Mouse (Mus musculus) T-helper 1 cell (primary cell): ENCODE measurements around the gene BC051665.

Source experiments
- in situ Hi-C: fragments of 300-600 bp; cut with MboI, MseI; formaldehyde crosslinking; loops from one replicate; pipeline ENCODE4 v1.15.1; 2025; ENCODE audit warnings: high pct_unique_total_duplicates

BC051665 gene

GRCm38 (mm10) chr13:60743381-60744077, 42.6 kb downstream of the BC051665 start:
- in situ Hi-C loops: loop anchor here (5.0 kb wide), 1 partner anchor 266 kb away; no protein-coding TSS in a partner anchor

- in situ Hi-C loops: loop anchor here (5.0 kb wide), 1 partner anchor 265 kb away; no protein-coding TSS in a partner anchor
Measured at GRCm38 (mm10) chr13:60742611-60743010, 43.6 kb downstream of the BC051665 start.

- in situ Hi-C loops: loop anchor here (5.0 kb wide), 1 partner anchor 263 kb away; no protein-coding TSS in a partner anchor
Measured at GRCm38 (mm10) chr13:60740248-60740647, 45.9 kb downstream of the BC051665 start.

GRCm38 (mm10) chr13:60738429-60738828, 47.7 kb downstream of the BC051665 start:
- in situ Hi-C loops: loop anchor here (5.0 kb wide), 1 partner anchor 126 kb away; no protein-coding TSS in a partner anchor

- in situ Hi-C loops: loop anchor here (5.0 kb wide), 1 partner anchor 125 kb away; no protein-coding TSS in a partner anchor
Measured at GRCm38 (mm10) chr13:60737632-60738324, 48.4 kb downstream of the BC051665 start.

GRCm38 (mm10) chr13:60736421-60737105, 49.6 kb downstream of the BC051665 start:
- in situ Hi-C loops: loop anchor here (5.0 kb wide), 1 partner anchor 124 kb away; no protein-coding TSS in a partner anchor

GRCm38 (mm10) chr13:60735306-60735705, 50.9 kb downstream of the BC051665 start:
- in situ Hi-C loops: loop anchor here (5.0 kb wide), 1 partner anchor 123 kb away; no protein-coding TSS in a partner anchor
